Mouse (Mus musculus) ES-Bruce4 (cell line): Measurements from ENCODE around the gene Grap2. TPM values are rescaled to one million over a fixed set of nuclear protein-coding genes. Genes with fewer than 3 reads are reported as not detected.
A peak's percentile ranks its signal among the peaks of the same experiment; 100 is the strongest.
"Not testable (repeated sequence)": the region's sequence is repeated elsewhere in the genome, so short reads cannot be mapped to it uniquely, and the experiment has no call there.

Source experiments
- H3K27ac ChIP-seq: 2 replicates; pipeline ENCODE4 v1.5.1; 2012; ENCODE audit warnings: low read length, inconsistent platforms; ENCODE audit not compliant: insufficient read depth
- H3K27me3 ChIP-seq: 2 replicates; pipeline ENCODE4 v1.6.1; 2012; ENCODE audit warnings: mild to moderate bottlenecking, low read length, inconsistent platforms; ENCODE audit not compliant: control insufficient read depth, poor library complexity, insufficient read depth, severe bottlenecking
- H3K36me3 ChIP-seq: 2 replicates; pipeline ENCODE4 v1.6.1; 2012; ENCODE audit warnings: inconsistent platforms, mild to moderate bottlenecking, low read length, moderate library complexity; ENCODE audit not compliant: control insufficient read depth, poor library complexity, insufficient read depth, severe bottlenecking
- H3K4me1 ChIP-seq: one replicate; pipeline ENCODE4 v1.8.1; 2011; ENCODE audit warnings: low read length; ENCODE audit not compliant: control insufficient read depth, insufficient read depth
- H3K4me3 ChIP-seq: 2 replicates; pipeline ENCODE4 v1.5.1; 2011; ENCODE audit warnings: low read depth, mild to moderate bottlenecking, low read length
- H3K9ac ChIP-seq: 2 replicates; pipeline ENCODE4 v1.6.1; 2012; ENCODE audit warnings: low read depth, mild to moderate bottlenecking, inconsistent platforms; ENCODE audit not compliant: poor library complexity, severe bottlenecking
- H3K9me3 ChIP-seq: replicated peaks from 2 replicates; pipeline ENCODE4 v1.6.1; 2012; ENCODE audit warnings: mild to moderate bottlenecking, low read length, inconsistent platforms; ENCODE audit not compliant: control insufficient read depth, poor library complexity, insufficient read depth, severe bottlenecking
- CTCF ChIP-seq: IDR thresholded peaks from one replicate; pipeline ENCODE4 v1.8.1; 2011; ENCODE audit warnings: low read depth, low read length
- EP300 ChIP-seq: IDR thresholded peaks from 2 replicates; pipeline ENCODE4 v1.6.1; 2011; ENCODE audit warnings: low read depth, low read length; ENCODE audit not compliant: insufficient read depth
- POLR2A ChIP-seq: IDR thresholded peaks from one replicate; pipeline ENCODE4 v1.8.1; 2011; ENCODE audit warnings: low read length; ENCODE audit not compliant: insufficient read depth
- polyA plus RNA-seq: library from polyadenylated mRNA; stranded (reverse); fragments of >200 nt; gene quantifications from 2 replicates; pipeline ENCODE4 v1.2.4, GENCODE M21; 2011; ENCODE audit warnings: low read depth; ENCODE audit not compliant: missing spikeins, insufficient read depth, insufficient read length

Gene Grap2
- polyA plus RNA-seq, 1 experiment = 0.51 TPM

DNA sequence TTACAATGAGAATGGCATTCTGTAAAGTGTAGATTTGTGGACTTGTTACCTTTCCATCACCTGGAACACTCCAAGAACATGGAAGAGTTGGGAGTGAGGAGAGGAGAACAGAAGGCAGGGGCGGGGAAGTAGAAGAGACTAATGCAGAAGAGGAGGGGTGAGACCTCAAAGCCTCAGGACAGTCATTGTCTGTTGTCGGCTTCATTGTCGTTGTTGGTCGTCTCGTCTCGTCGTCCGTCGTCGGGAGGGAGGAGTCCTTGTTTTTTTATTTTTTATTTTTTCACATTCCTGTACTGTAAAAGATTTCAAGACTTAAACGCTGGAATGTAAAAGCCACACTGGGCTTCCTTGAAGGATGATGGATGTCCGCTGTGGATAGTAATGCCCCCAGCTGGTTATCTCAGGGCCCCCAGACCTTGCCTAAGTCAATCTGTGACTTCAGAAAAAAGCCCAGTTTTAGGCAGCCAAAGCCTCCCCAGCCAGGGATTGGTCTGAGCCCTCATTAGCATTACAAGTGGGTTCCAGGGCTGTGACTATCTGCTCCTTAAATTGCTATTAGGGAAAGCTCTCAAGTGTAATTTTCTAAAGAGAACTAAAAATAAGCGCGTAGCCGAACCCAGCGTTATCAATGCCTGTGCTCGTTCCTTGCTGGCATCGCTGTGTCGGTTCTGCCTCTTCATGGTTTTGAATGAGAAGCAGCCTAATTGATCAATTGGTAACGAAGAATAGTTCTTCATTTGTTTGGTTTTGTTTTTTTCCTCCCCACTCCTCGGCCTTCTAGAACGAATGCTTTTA, 5.0 kb downstream of the Grap2 start:
- Histone ChIP-seq H3K9me3 (no peaks in the 10 kb centered on the region), H3K9ac (no peak overlapping the region), H3K27ac (no peak overlapping the region), H3K4me3 (no peak overlapping the region), H3K36me3 (no peaks in the 10 kb centered on the region), H3K4me1 (no peaks in the 10 kb centered on the region), H3K27me3 (no peaks in the 10 kb centered on the region)
- no peak for TF ChIP-seq CTCF
- TF ChIP-seq POLR2A = no peak
- TF ChIP-seq EP300 = no peak

DNA sequence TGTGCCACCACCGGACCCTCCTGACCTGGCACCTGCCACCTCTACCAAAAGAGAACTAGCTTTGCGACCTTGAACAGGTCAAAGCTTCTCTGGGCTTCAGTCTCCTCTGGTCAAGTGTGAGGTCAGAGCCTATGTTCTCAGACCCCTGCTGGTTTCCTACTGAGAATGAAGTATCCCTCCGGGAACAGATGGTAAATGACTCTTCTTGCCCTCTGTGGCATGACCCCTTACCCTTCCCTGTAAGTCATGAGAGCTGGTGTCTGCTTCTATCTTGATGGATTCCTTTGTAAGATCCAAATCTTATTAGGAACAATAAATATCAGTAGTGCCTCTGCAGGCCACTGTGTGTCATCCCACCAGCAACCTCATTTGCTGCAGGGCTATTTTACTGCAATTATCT, 6.7 kb downstream of the Grap2 start:
- no peak overlapping the region for H3K4me3 ChIP-seq
- H3K36me3 ChIP-seq = no peaks in the 10 kb centered on the region
- H3K27me3 ChIP-seq = no peaks in the 10 kb centered on the region
- no peak overlapping the region for H3K27ac ChIP-seq
- H3K9ac ChIP-seq = no peak overlapping the region
- H3K9me3 ChIP-seq = no peaks in the 10 kb centered on the region
- no peak for TF ChIP-seq POLR2A
- no peaks in the 10 kb centered on the region for H3K4me1 ChIP-seq

DNA sequence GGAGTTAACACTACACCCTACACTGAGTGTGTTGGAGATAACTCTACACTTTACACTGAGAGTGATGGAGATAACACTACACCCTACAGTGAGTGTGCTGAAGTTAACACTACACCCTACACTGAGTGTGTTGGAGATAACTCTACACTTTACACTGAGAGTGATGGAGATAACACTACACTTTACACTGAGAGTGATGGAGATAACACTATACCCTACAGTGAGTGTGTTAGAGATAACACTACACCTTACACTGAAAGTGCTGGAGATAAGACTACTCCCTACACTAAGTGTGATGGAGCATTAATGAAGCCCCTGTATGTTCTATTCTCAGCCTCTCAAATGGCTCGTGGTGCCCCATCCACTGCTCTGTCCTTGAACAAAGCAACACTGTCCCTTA, 8.2 kb downstream of the Grap2 start:
- H3K27ac ChIP-seq, H3K4me1 ChIP-seq, H3K9ac ChIP-seq, H3K27me3 ChIP-seq, H3K4me3 ChIP-seq, H3K9me3 ChIP-seq, H3K36me3 ChIP-seq: not testable (repeated sequence)

DNA sequence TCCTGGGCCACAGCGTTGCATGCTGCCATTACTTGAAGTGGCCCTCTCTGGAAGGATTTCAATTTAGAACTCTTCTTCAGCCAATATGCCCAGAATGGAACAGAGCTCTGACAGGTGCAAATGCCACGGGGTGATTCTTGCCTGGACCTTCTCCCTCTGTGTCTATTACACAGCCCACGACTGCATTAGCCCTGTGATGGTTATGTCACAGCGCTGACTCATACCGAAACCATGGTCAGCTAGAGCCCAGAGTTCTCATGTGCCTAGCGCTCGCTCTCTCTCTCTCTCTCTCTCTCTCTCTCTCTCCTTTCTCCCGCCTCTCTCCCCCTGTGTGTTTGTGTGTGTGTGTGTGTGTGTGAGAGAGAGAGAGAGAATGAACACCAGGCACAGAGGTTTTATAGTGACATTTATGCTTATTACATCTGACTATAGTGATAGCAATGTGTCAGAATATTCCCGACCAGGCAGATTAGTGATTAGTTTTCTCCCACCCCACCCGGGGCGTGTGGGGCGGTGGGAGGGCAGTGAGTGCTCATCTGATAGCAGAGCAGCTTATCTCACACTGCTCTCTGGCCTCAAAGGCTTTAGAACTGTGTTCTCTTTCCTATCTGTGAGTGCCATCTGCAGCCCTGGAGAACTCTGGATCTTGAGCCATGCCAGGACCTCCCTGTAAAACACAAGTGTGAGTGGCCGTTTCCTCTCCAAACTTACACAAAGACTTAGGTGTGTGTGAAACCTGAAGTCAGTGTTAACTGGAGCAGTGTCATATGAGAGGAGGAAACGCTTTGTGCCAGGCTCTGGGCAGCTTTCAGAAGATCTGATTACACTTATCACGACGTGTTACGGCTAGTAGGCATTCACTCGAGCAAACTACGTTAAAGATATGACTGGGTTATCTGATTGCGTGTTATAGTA, 10.4 kb downstream of the Grap2 start:
- H3K9ac ChIP-seq = no peak overlapping the region
- peaks cover 2% of the 10 kb centered on the region for H3K4me1 ChIP-seq
- no peak for TF ChIP-seq EP300
- TF ChIP-seq CTCF = no peak
- no peak for TF ChIP-seq POLR2A
- H3K27ac ChIP-seq = no peak overlapping the region
- no peaks in the 10 kb centered on the region for H3K27me3 ChIP-seq
- H3K36me3 ChIP-seq = no peaks in the 10 kb centered on the region
- H3K4me3 ChIP-seq = no peak overlapping the region
- no peaks in the 10 kb centered on the region for H3K9me3 ChIP-seq

DNA sequence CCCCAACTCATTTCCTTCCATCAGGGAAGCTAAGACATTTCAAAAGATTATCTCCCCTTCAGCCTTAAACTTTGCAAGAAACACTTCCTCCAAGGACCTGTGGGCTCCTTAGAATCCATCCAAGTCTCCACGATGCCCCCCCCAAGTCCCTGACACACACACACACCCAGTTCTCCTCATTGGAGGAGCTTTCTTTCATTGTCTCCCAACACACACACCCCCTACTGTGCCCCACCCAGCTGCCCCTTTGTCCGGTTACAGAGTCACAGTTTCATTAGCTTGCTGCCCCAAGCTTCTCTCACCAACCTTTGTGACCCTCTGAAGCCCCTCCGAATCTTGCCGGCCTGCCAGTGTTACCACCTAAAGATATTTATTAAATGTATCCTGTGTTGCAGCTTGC, 13.9 kb downstream of the Grap2 start:
- H3K4me1 ChIP-seq = peaks cover 2% of the 10 kb centered on the region

DNA sequence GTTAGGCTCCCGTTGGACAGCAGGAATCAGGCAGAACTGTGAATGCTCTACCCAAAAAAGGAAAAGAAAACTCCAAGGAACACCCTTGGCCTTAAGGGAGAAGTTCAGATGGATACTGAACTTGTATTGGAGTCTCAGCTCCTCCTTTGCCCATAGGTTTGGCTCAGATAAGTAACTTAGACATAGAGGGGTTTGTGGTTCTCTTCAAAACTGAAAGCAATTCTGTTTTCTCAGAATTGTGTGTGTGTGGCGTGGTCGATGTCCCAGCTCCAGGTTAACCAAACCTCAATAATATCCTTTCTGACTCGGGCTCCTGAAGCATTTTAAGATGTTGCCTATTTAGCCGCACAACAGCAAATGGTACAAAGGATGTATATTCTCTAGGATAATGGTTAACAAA, 18.2 kb downstream of the Grap2 start:
- Histone ChIP-seq H3K9me3 (no peaks in the 10 kb centered on the region), H3K36me3 (no peaks in the 10 kb centered on the region), H3K27ac (no peak overlapping the region), H3K27me3 (no peaks in the 10 kb centered on the region), H3K9ac (no peak overlapping the region), H3K4me3 (no peak overlapping the region), H3K4me1 (peaks cover 2% of the 10 kb centered on the region)
- TF ChIP-seq EP300 = no peak
- no peak for TF ChIP-seq POLR2A
- no peak for TF ChIP-seq CTCF

More for the DNA sequence above, 13.9 kb downstream of the Grap2 start:
- Histone ChIP-seq H3K36me3 (no peaks in the 10 kb centered on the region), H3K9me3 (no peaks in the 10 kb centered on the region), H3K27me3 (no peaks in the 10 kb centered on the region), H3K27ac (no peak overlapping the region), H3K9ac (no peak overlapping the region), H3K4me3 (no peak overlapping the region)
- TF ChIP-seq POLR2A (no peak), EP300 (0 out of 2 replicates have a peak, but pooled peaks have one; percentile 9), CTCF (no peak)
